Mouse (Mus musculus): Measurements from ENCODE around the gene Sprr4.

- TF ChIP-seq CTCF (IDR thresholded peaks at IDR 0.05; ENCODE audit: extremely low read depth, insufficient read depth, insufficient read length, insufficient replicate concordance) = no peak
- no peak for TF ChIP-seq POLR2A (IDR thresholded peaks at IDR 0.05; ENCODE audit: low read depth, low read length)
Observed at GRCm38 (mm10) chr3:92510786-92511185, 10.5 kb upstream of the Sprr4 start.

Measured in spleen, adult 2 months (tissue).